Mouse (Mus musculus) limb, embryonic 10.5 days (tissue): ENCODE data around the gene Mindy2. TPM values are rescaled to one million over a fixed set of nuclear protein-coding genes. Genes with fewer than 3 reads are reported as not detected.

Experiments used
- DNase-seq: peaks from one replicate; pipeline ENCODE4 v3.0.0-alpha.2; 2017; ENCODE audit warnings: low spot score
- H3K27ac ChIP-seq: fragments of 300-500 bp; sonication (generic); 2 replicates; pipeline ENCODE4 v1.5.1; 2016; ENCODE audit warnings: mild to moderate bottlenecking
- H3K27me3 ChIP-seq: fragments of 300-500 bp; sonication (generic); 2 replicates; pipeline ENCODE4 v1.6.1; 2016; ENCODE audit warnings: low read depth, mild to moderate bottlenecking; ENCODE audit not compliant: poor library complexity, severe bottlenecking
- H3K36me3 ChIP-seq: fragments of 300-500 bp; sonication (generic); 2 replicates; pipeline ENCODE4 v1.6.1; 2016; ENCODE audit warnings: mild to moderate bottlenecking, moderate library complexity
- H3K4me1 ChIP-seq: fragments of 300-500 bp; sonication (generic); 2 replicates; pipeline ENCODE4 v1.6.1; 2016
- H3K4me3 ChIP-seq: fragments of 300-500 bp; sonication (generic); 2 replicates; pipeline ENCODE4 v1.5.1; 2016; ENCODE audit warnings: mild to moderate bottlenecking, moderate library complexity
- H3K9me3 ChIP-seq: fragments of 300-500 bp; sonication (generic); replicated peaks from 2 replicates; pipeline ENCODE4 v1.6.1; 2016; ENCODE audit warnings: mild to moderate bottlenecking
- WGBS: fragments of 180-500 bp; shearing (Covaris S2); methylation state at CpG from one replicate; pipeline ENCODE4 v1.1.7; 2016; 5-methylcytosine and 5-hydroxymethylcytosine counted together
- polyA plus RNA-seq: library from polyadenylated mRNA; unstranded; fragments of >200 nt; fragmentation: Nextera tagmentation; extraction: Ambion mirVana; gene quantifications from 2 replicates; pipeline ENCODE4 v1.2.1, GENCODE M21; 2016

The Mindy2 gene
- polyA plus RNA-seq, 1 experiment from 2014 or later, result 3.0 TPM

GRCm38 (mm10) chr9:70678682-70679131, 21.7 kb upstream of the Mindy2 start, which contains the start of gene Adam10:
Adam10 (plus strand) TSS chr9:70678997.
- peaks cover 24% of the 10 kb centered on the region for H3K4me1 ChIP-seq

GRCm38 (mm10) chr9:70675961-70676360, 19.0 kb upstream of the Mindy2 start:
- Histone ChIP-seq H3K4me1 (peaks cover 25% of the 10 kb centered on the region), H3K27me3 (no peaks in the 10 kb centered on the region), H3K4me3 (no peak overlapping the region), H3K27ac (no peak overlapping the region), H3K9me3 (no peaks in the 10 kb centered on the region), H3K36me3 (no peaks in the 10 kb centered on the region)
- WGBS, result 92% methylated on average over 5 of the region's 5 CpGs
- no peak for DNase-seq

More at GRCm38 (mm10) chr9:70678682-70679131, 21.7 kb upstream of the Mindy2 start, which contains the start of gene Adam10:
- under 1% methylated on average over 48 of the region's 48 CpGs for whole genome bisulfite sequencing
- Histone ChIP-seq H3K9me3 (no peaks in the 10 kb centered on the region), H3K4me3 (peak within 1 kb of the TSS; percentile 99), H3K36me3 (no peaks in the 10 kb centered on the region), H3K27ac (peak within 1 kb of the TSS; percentile 98), H3K27me3 (no peaks in the 10 kb centered on the region)
- peak; percentile 100 for DNase-seq

- H3K4me1 ChIP-seq, result peaks cover 16% of the 10 kb centered on the region
- H3K4me3 ChIP-seq, result no peak overlapping the region
- H3K36me3 ChIP-seq, result no peaks in the 10 kb centered on the region
- DNase-seq, result no peak
- no peaks in the 10 kb centered on the region for H3K9me3 ChIP-seq
- no peak overlapping the region for H3K27ac ChIP-seq
- H3K27me3 ChIP-seq, result no peaks in the 10 kb centered on the region
- 82% methylated on average over 4 of the region's 4 CpGs for WGBS
Observed at GRCm38 (mm10) chr9:70675117-70675516, 18.1 kb upstream of the Mindy2 start.

- no peak overlapping the region for H3K4me3 ChIP-seq
- peak; percentile 50 for DNase-seq
- H3K27ac ChIP-seq, result no peak overlapping the region
- H3K27me3 ChIP-seq, result no peaks in the 10 kb centered on the region
- H3K36me3 ChIP-seq, result no peaks in the 10 kb centered on the region
- WGBS, result 59% methylated on average over 4 of the region's 4 CpGs
- no peaks in the 10 kb centered on the region for H3K9me3 ChIP-seq
- peaks cover 14% of the 10 kb centered on the region for H3K4me1 ChIP-seq
Observed at GRCm38 (mm10) chr9:70673656-70674055, 16.7 kb upstream of the Mindy2 start.

GRCm38 (mm10) chr9:70671772-70672579, 15.0 kb upstream of the Mindy2 start:
- H3K9me3 ChIP-seq, result no peaks in the 10 kb centered on the region
- H3K36me3 ChIP-seq, result no peaks in the 10 kb centered on the region
- 66% methylated on average over 10 of the region's 10 CpGs for WGBS
- no peak overlapping the region for H3K27ac ChIP-seq
- H3K27me3 ChIP-seq, result no peaks in the 10 kb centered on the region
- no peak overlapping the region for H3K4me3 ChIP-seq
- DNase-seq, result no peak
- peaks cover 14% of the 10 kb centered on the region for H3K4me1 ChIP-seq

- DNase-seq, result no peak
- H3K4me1 ChIP-seq, result peaks cover 14% of the 10 kb centered on the region
- no peaks in the 10 kb centered on the region for H3K27me3 ChIP-seq
- WGBS, result 80% methylated on average over 6 of the region's 6 CpGs
- H3K27ac ChIP-seq, result no peak overlapping the region
- H3K36me3 ChIP-seq, result no peaks in the 10 kb centered on the region
- H3K4me3 ChIP-seq, result no peak overlapping the region
- H3K9me3 ChIP-seq, result no peaks in the 10 kb centered on the region
Observed at GRCm38 (mm10) chr9:70671278-70671677, 14.3 kb upstream of the Mindy2 start.

GRCm38 (mm10) chr9:70670381-70670780, 13.4 kb upstream of the Mindy2 start:
- H3K9me3 ChIP-seq, result no peaks in the 10 kb centered on the region
- no peak overlapping the region for H3K27ac ChIP-seq
- H3K27me3 ChIP-seq, result no peaks in the 10 kb centered on the region
- 86% methylated on average over 6 of the region's 6 CpGs for WGBS
- DNase-seq, result no peak
- no peak overlapping the region for H3K4me3 ChIP-seq
- peaks cover 14% of the 10 kb centered on the region for H3K4me1 ChIP-seq
- H3K36me3 ChIP-seq, result no peaks in the 10 kb centered on the region

GRCm38 (mm10) chr9:70669197-70669596, 12.2 kb upstream of the Mindy2 start:
- no peak for DNase-seq
- H3K4me1 ChIP-seq, result peaks cover 14% of the 10 kb centered on the region

GRCm38 (mm10) chr9:70668048-70668447, 11.1 kb upstream of the Mindy2 start:
- DNase-seq, result no peak
- H3K27ac ChIP-seq, result no peak overlapping the region
- H3K36me3 ChIP-seq, result no peaks in the 10 kb centered on the region
- H3K9me3 ChIP-seq, result no peaks in the 10 kb centered on the region
- H3K27me3 ChIP-seq, result no peaks in the 10 kb centered on the region
- no peak overlapping the region for H3K4me3 ChIP-seq
- H3K4me1 ChIP-seq, result peaks cover 4% of the 10 kb centered on the region

More at GRCm38 (mm10) chr9:70669197-70669596, 12.2 kb upstream of the Mindy2 start:
- H3K27me3 ChIP-seq, result no peaks in the 10 kb centered on the region
- no peaks in the 10 kb centered on the region for H3K36me3 ChIP-seq
- no peak overlapping the region for H3K4me3 ChIP-seq
- no peak overlapping the region for H3K27ac ChIP-seq
- whole genome bisulfite sequencing, result 59% methylated on average over 2 of the region's 2 CpGs
- no peaks in the 10 kb centered on the region for H3K9me3 ChIP-seq

GRCm38 (mm10) chr9:70666811-70667210, 9.8 kb upstream of the Mindy2 start:
- 74% methylated on average over 7 of the region's 7 CpGs for WGBS
- Histone ChIP-seq H3K27me3 (no peaks in the 10 kb centered on the region), H3K27ac (no peak overlapping the region), H3K4me1 (no peaks in the 10 kb centered on the region), H3K9me3 (no peaks in the 10 kb centered on the region), H3K36me3 (no peaks in the 10 kb centered on the region), H3K4me3 (no peak overlapping the region)
- DNase-seq, result no peak

- Histone ChIP-seq H3K4me3 (no peak overlapping the region), H3K27me3 (no peaks in the 10 kb centered on the region), H3K27ac (no peak overlapping the region), H3K4me1 (no peaks in the 10 kb centered on the region), H3K9me3 (no peaks in the 10 kb centered on the region), H3K36me3 (no peaks in the 10 kb centered on the region)
- no peak for DNase-seq
- WGBS, result 72% methylated on average over 16 of the region's 16 CpGs
Observed at GRCm38 (mm10) chr9:70665372-70666145, 8.6 kb upstream of the Mindy2 start.

- no peaks in the 10 kb centered on the region for H3K27me3 ChIP-seq
- H3K36me3 ChIP-seq, result no peaks in the 10 kb centered on the region
- DNase-seq, result no peak
- 68% methylated on average over 4 of the region's 4 CpGs for WGBS
- H3K27ac ChIP-seq, result no peak overlapping the region
- no peaks in the 10 kb centered on the region for H3K9me3 ChIP-seq
- H3K4me3 ChIP-seq, result no peak overlapping the region
- no peaks in the 10 kb centered on the region for H3K4me1 ChIP-seq
Observed at GRCm38 (mm10) chr9:70664847-70665246, 7.9 kb upstream of the Mindy2 start.

- Histone ChIP-seq H3K4me3 (no peak overlapping the region), H3K4me1 (peaks cover 13% of the 10 kb centered on the region), H3K9me3 (no peaks in the 10 kb centered on the region), H3K36me3 (no peaks in the 10 kb centered on the region), H3K27me3 (peaks cover 14% of the 10 kb centered on the region; the same call in 1 of the 2 replicates), H3K27ac (no peak overlapping the region)
- WGBS, result 72% methylated on average over 2 of the region's 2 CpGs
- DNase-seq, result no peak
Observed at GRCm38 (mm10) chr9:70658266-70658665, 1.3 kb upstream of the Mindy2 start.
